Mouse (Mus musculus) E14TG2a.4 (cell line): Measurements from ENCODE around the gene Shroom3.

Experiments
- CTCF ChIP-seq: conservative IDR thresholded peaks from 2 replicates; pipeline ENCODE4 v1.5.1; 2014; ENCODE audit warnings: low read length
- NANOG ChIP-seq: IDR thresholded peaks from 2 replicates; pipeline ENCODE4 v1.6.1; 2014; ENCODE audit warnings: borderline replicate concordance, low read length, mixed read lengths
- POU5F1 ChIP-seq: IDR thresholded peaks from 2 replicates; pipeline ENCODE4 v1.6.1; 2014; ENCODE audit warnings: low read length, borderline replicate concordance

DNA sequence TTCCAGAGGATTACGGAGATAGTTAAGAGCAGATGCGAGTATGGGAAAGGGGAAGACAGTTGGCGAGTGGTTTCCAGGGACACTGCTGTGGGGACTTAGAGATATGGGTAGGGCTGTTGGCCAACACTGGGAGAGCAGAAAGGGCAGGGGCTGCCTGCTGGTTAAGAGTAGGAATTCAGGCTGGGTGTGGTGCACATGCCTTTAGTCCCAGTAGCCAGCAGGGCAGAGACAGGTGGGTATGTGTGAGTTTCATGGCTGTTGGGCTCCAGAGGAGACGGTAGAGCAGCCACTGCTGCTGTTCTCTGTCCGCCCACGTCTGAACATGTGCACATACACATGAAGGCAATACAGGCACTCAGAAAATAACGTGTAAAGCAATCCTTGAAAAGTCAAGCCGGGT, 237.7 kb downstream of the Shroom3 start:
- no peak for TF ChIP-seq CTCF
- no peak for TF ChIP-seq POU5F1
- no peak for TF ChIP-seq NANOG
